In the genomic region with DNA sequence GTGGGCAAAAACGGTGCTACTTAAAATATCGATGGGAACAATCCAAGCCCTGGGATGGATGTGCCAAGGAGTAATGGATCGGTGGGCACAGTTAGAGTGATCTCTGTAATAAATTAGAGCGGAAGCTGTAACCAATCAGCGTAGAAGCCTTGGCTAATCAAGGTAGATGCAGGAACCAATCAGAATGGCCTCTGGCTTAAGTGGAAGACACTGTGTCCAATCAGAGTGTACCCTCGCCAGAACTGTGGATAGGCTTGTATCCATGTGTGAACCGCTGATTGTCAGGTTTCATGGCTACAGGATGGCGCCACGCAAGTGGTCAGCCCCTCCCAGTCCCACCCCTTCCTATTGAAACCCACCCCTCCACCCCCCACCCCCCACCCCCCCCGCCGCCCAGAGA, we compare ENCODE assay signal across 34 mouse cellular contexts. TPM values are rescaled to one million over a fixed set of nuclear protein-coding genes. Genes with fewer than 3 reads are reported as not detected.
DNase-seq lines count a peak whose midpoint lies in the region; ATAC-seq and TF ChIP-seq lines count a peak whose summit lies in the region.
"Had no signal": no experiment of that assay in that cellular context is flagged by ENCODE, and none has a peak within 500 bp of the region (broad histone marks: within the 10 kb centered on the region; RNA-seq: fewer than 3 reads in every experiment).

No protein-coding gene starts in this region.

- in situ Hi-C loops in ES-E14 (cut with MboI; ENCODE audit: low sequenced_read_pairs in 2 of 2, unreplicated experiment in 2 of 2): no loop called here

- no peaks in the 10 kb centered on the region for H3K79me2 ChIP-seq in macrophage (ENCODE audit: inconsistent target)

- H3K36me3 ChIP-seq in ES-E14 (ENCODE audit: control insufficient read depth, insufficient read depth, low read length, poor library complexity, severe bottlenecking): no peaks in the 10 kb centered on the region
- H3K36me3 ChIP-seq in macrophage (ENCODE audit: inconsistent target): no peaks in the 10 kb centered on the region
- H3K36me3 ChIP-seq in kidney, embryonic 16.5 days (ENCODE audit: insufficient read depth, low read length): no peaks in the 10 kb centered on the region
- H3K36me3 ChIP-seq: embryonic facial prominence, embryonic 10.5 days; embryonic facial prominence, embryonic 13.5 days; forebrain, embryonic 10.5 days; heart, embryonic 10.5 days; heart, embryonic 13.5 days; hindbrain, embryonic 15.5 days had no signal

- H3K4me3 ChIP-seq in ES-E14 (ENCODE audit: insufficient read depth in 1 of 2, low read depth in 1 of 2, low read length in 2 of 2, poor library complexity in 1 of 2, severe bottlenecking in 1 of 2) (no peak overlapping the region), macrophage (ENCODE audit: inconsistent target) (no peak overlapping the region)
- no peak overlapping the region for H3K4me3 ChIP-seq in kidney, embryonic 16.5 days (ENCODE audit: low read length)
- H3K4me3 ChIP-seq: embryonic facial prominence, embryonic 10.5 days; embryonic facial prominence, embryonic 13.5 days; erythroblast, embryonic 14.5 days; forebrain, embryonic 10.5 days; forebrain, embryonic 13.5 days; heart, adult 2 months; heart, embryonic 10.5 days; heart, embryonic 13.5 days; hindbrain, embryonic 15.5 days had no signal

- peaks cover 0 to 4% of the 10 kb centered on the region in 2 experiments; a peak in 2 of 4 replicates for H3K4me1 ChIP-seq in ES-E14 (ENCODE audit: control insufficient read depth in 2 of 2, insufficient read depth in 2 of 2, low read length in 2 of 2, poor library complexity in 1 of 2)
- no peaks in the 10 kb centered on the region for H3K4me1 ChIP-seq in kidney, embryonic 16.5 days (ENCODE audit: insufficient read depth, low read length)
- H3K4me1 ChIP-seq: embryonic facial prominence, embryonic 10.5 days; embryonic facial prominence, embryonic 13.5 days; forebrain, embryonic 10.5 days; forebrain, embryonic 13.5 days; heart, embryonic 13.5 days; hindbrain, embryonic 15.5 days had no signal

- WGBS in macrophage (ENCODE audit: missing documents): 96% methylated on average over 9 of the region's 11 CpGs
- WGBS in kidney, embryonic 16.5 days: 87% methylated on average over 11 of the region's 11 CpGs

- H3K9ac ChIP-seq in ES-E14 (ENCODE audit: insufficient read depth, low read depth, low read length, poor library complexity, severe bottlenecking): no peak overlapping the region
- no peak overlapping the region for H3K9ac ChIP-seq in kidney, embryonic 16.5 days (replicated peaks; ENCODE audit: low read length)
- H3K9ac ChIP-seq: embryonic facial prominence, embryonic 13.5 days; forebrain, embryonic 13.5 days; heart, embryonic 13.5 days; hindbrain, embryonic 15.5 days had no signal

- H3K27me3 ChIP-seq in kidney, embryonic 16.5 days (ENCODE audit: insufficient read depth, low read length): no peaks in the 10 kb centered on the region
- H3K27me3 ChIP-seq: embryonic facial prominence, embryonic 13.5 days; forebrain, embryonic 13.5 days; hindbrain, embryonic 15.5 days had no signal

- DNase-seq in ES-E14 (ENCODE audit: low read depth, low spot score): no peak
- peak; percentile 87 for DNase-seq in MEL-GATA-1-ER (ENCODE audit: extremely low read depth, low read depth)
- DNase-seq in ZHBTc4 (ENCODE audit: low read depth, low spot score): peak; percentile 27
- no peak for DNase-seq in spleen, postnatal 36 days (ENCODE audit: low spot score in 2 of 2)
- DNase-seq: adrenal gland, postnatal 10 days; adrenal gland, postnatal 36 days; cerebellum, adult 11-12 months; cerebellum, adult 8-10 months; cerebellum, postnatal 10 days; cerebellum, postnatal 36 days; embryo, embryonic 11 days; gastrocnemius, postnatal 10 days; gastrocnemius, postnatal 36 days; heart, adult 2 months; heart, postnatal 14 days; heart, postnatal 4 days had no signal

- H3K4me2 ChIP-seq in kidney, embryonic 16.5 days (replicated peaks; ENCODE audit: low read depth, low read length): no peak overlapping the region
- H3K4me2 ChIP-seq: embryonic facial prominence, embryonic 13.5 days; forebrain, embryonic 13.5 days; heart, embryonic 13.5 days; hindbrain, embryonic 15.5 days had no signal

- H3K27ac ChIP-seq in ES-E14 (ENCODE audit: insufficient read depth, low read depth, low read length, poor library complexity, severe bottlenecking) (no peak overlapping the region), macrophage (peak overlapping the region; percentile 83)
- no peak overlapping the region for H3K27ac ChIP-seq in kidney, embryonic 16.5 days (ENCODE audit: low read length)
- H3K27ac ChIP-seq: embryonic facial prominence, embryonic 10.5 days; embryonic facial prominence, embryonic 13.5 days; forebrain, embryonic 10.5 days; forebrain, embryonic 13.5 days; heart, adult 2 months; heart, embryonic 10.5 days; heart, embryonic 13.5 days; hindbrain, embryonic 15.5 days had no signal

- ATAC-seq in kidney, embryonic 16.5 days (ENCODE audit: low FRiP score, low TSS enrichment): no peak
- ATAC-seq: CD4-positive, CD25-positive, alpha-beta regulatory T cell, adult 4 months; forebrain, embryonic 13.5 days; forebrain, embryonic 16.5 days had no signal

- H3K9me3 ChIP-seq in ES-E14 (ENCODE audit: control insufficient read depth, insufficient read depth, low read depth, low read length): no peaks in the 10 kb centered on the region
- peaks cover 2% of the 10 kb centered on the region; the same call in 1 of the 2 replicates for H3K9me3 ChIP-seq in kidney, embryonic 16.5 days (ENCODE audit: low read length)
- H3K9me3 ChIP-seq: heart, embryonic 10.5 days had no signal

TF ChIP-seq in ES-E14, 5 proteins besides CTCF, POLR2A, EP300 and RAD21:
- TF ChIP-seq HCFC1 (IDR thresholded peaks at IDR 0.05; ENCODE audit: borderline replicate concordance, insufficient read depth, low read length) (no peak), CHD2 (IDR thresholded peaks at IDR 0.05; ENCODE audit: low read depth, low read length) (0 out of 2 replicates have a peak, but pooled peaks have one; percentile 48)

RNA-seq across cellular contexts. Expression of a gene that starts 14.9 kb away (rescaled TPM):
- total RNA-seq in ES-E14 (2012; rRNA removed): 1.5 TPM in 2 replicates
- 1 to 10 TPM in 11 of 26 experiments, under 1 TPM in 15; 0.08 to 3.3 (median 0.97) TPM for total RNA-seq in macrophage (2018; cell fraction: chromatin; rRNA removed)
- total RNA-seq in macrophage (2018; cell fraction: cytosol; rRNA removed): under 1 TPM; 0.06 to 0.41 (median 0.22) TPM
- total RNA-seq in macrophage (2018; cell fraction: nucleus; rRNA removed): 1 to 10 TPM in 5 of 26 experiments, under 1 TPM in 18, not detected in 3; 0.06 to 1.6 (median 0.55) TPM
- 0.11 to 0.34 TPM (median 0.20 TPM) in 3 replicates for polyA plus RNA-seq in macrophage (2018)
- 0.04 and 0.14 TPM in 2 replicates for polyA plus RNA-seq in kidney, embryonic 16.5 days (2015; fragmentation: Nextera tagmentation; extraction: Ambion mirVana)
- total RNA-seq: granulocyte monocyte progenitor cell, adult 5-6 weeks; heart, adult 2 months; heart, postnatal 14 days had no signal
- polyA plus RNA-seq: C2C12; CD4-positive, CD25-positive, alpha-beta regulatory T cell, adult 4 months; embryonic facial prominence, embryonic 10.5 days; erythroblast, embryonic 14.5 days; forebrain, embryonic 10.5 days; forebrain, embryonic 13.5 days; forebrain, embryonic 16.5 days; heart, adult 2 months; heart, embryonic 13.5 days; heart, embryonic 16.5 days; hindbrain, embryonic 11.5 days; intestine, embryonic 14.5 days had no signal

RNA-seq across cellular contexts. Expression of a gene that starts 28.3 kb away (rescaled TPM):
- total RNA-seq in ES-E14 (2012; rRNA removed): 0.09 and 0.11 TPM in 2 replicates
- not detected for total RNA-seq in macrophage (2018; cell fraction: chromatin; rRNA removed)
- total RNA-seq in macrophage (2018; cell fraction: cytosol; rRNA removed): not detected
- total RNA-seq in macrophage (2018; cell fraction: nucleus; rRNA removed): not detected
- not detected in 3 replicates for polyA plus RNA-seq in macrophage (2018)
- polyA plus RNA-seq in kidney, embryonic 16.5 days (2015; fragmentation: Nextera tagmentation; extraction: Ambion mirVana): 0.45 and 0.62 TPM in 2 replicates
- total RNA-seq: gastrocnemius, postnatal 10 days; heart, adult 2 months; heart, postnatal 14 days; heart, postnatal 4 days had no signal
- polyA plus RNA-seq: C2C12; CD4-positive, CD25-positive, alpha-beta regulatory T cell, adult 4 months; cortical plate, adult 2 months; erythroblast, embryonic 14.5 days; forebrain, embryonic 13.5 days; heart, embryonic 16.5 days had no signal

Comparison
In these comparisons a context has a peak if more than half of its experiments do, and no peak if none do; other contexts are left out.
1. DNase-seq: peak in MEL-GATA-1-ER (single experiment) and ZHBTc4 (single experiment); none in ES-E14 (single experiment) and spleen, postnatal 36 days (0 of 2).